Mouse (Mus musculus): ENCODE data around the gene Traf3ip1. TPM values are rescaled to one million over a fixed set of nuclear protein-coding genes. Genes with fewer than 3 reads are reported as not detected.

Gene Traf3ip1
- 4.4 to 6.2 TPM (median 5.6 TPM) in 3 replicates for total RNA-seq (2017)

DNA sequence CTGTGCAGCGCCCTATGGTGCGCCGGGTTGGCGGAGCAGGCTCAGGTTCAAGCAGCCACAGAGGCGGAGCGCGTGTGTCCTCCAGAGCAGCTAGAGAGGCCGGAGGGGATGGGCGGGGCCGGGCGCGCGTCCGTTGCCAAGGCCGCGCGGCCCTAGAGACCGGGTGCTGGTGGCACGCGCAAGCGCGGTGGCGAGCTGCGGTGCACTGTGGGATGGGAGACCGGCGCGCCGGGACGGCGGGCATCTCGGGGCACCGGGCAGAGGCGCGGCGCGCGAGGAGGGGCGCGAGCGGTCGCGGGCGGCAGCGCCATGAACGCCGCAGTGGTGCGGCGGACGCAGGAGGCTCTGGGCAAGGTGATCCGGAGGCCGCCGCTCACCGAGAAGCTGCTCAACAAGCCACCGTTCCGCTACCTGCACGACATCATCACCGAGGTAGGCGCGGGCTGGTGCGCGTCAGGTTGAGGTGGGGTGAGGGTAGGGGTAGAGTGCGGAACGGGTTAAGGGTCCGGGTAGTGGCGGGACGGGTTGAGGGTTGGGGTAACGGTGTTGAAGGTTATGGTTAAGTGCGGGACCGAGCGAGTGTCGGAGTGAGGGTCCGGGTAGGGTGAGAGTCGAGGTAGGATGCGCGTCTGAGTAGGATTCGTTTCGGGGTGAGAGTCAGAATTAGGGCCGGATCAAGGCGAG is at the start of gene Traf3ip1:
Gene Traf3ip1 (plus strand): TSS at position 191 of the 684 bp plus-strand sequence.
- ATAC-seq (replicated peaks; ENCODE audit: insufficient number of reproducible peaks, low FRiP score, low TSS enrichment, poor library complexity, severe bottlenecking), result peak; percentile 74

DNA sequence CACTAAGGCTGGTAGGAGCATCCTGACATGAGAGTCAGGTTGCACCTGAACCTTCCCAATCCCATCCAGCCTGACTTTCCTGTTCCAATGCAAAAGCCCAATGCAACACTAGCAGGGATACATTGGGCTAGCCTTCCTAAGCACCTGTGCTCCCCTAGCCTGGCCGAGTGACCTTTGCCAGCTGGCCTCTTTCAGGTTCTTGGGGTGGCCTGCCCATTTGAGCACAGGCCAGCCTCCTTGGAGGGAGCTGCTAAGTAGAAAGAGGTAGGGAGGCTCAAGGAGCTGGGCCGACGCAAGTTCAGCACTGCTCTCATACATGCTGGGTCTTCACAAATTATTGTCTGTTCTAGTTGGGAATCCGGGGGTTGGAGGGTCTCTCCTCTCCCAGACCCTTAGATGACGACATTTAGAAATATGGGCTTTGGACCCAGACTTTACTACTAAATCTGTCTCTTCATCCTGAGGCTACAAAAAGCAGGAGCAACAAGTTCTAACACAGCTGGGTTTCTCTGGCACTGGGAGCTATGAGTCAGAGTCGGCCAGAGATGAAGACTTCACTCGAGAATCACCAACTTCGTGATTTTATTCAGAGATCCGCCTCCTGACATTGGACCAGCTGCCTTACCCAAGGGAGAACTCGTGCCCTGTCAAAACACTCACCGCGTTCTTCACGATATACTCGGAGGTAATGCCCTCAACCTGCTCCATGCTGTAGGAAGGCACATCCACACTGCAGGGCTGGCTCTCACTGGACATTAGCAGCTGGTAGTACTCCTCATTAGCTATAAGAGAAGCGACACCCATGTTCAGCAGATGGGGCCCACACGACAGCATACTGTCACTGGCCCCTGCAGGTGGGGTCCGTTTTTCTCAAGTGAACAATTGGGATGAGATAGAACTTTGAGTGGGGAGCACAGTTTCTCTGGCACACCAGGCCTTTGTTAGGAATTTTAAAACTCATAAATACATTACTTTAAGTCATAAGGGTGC is 49.3 kb upstream of the Traf3ip1 start:
- ATAC-seq (replicated peaks; ENCODE audit: insufficient number of reproducible peaks, low FRiP score, low TSS enrichment, poor library complexity, severe bottlenecking), result no peak

DNA sequence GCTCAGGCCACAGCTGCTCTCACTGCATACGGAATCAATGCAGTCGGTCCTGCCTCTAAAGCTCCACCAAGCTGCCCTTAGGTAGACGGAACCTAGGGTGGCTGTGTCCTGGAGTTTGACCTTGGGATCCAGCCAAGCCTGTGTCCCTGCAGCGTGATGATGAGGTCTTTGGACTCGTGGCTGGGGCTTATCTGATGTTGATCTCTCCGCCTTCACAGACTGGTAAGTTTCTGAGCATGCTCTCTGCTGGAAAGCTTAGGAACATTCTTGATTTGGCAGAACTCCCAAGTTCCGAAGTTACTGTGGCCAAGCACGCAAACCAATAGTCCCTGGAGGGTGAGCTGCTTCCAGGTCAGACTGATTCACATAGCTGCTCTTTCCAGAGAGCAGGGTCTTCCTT is 48.4 kb upstream of the Traf3ip1 start:
- no peak for ATAC-seq (replicated peaks; ENCODE audit: insufficient number of reproducible peaks, low FRiP score, low TSS enrichment, poor library complexity, severe bottlenecking)

DNA sequence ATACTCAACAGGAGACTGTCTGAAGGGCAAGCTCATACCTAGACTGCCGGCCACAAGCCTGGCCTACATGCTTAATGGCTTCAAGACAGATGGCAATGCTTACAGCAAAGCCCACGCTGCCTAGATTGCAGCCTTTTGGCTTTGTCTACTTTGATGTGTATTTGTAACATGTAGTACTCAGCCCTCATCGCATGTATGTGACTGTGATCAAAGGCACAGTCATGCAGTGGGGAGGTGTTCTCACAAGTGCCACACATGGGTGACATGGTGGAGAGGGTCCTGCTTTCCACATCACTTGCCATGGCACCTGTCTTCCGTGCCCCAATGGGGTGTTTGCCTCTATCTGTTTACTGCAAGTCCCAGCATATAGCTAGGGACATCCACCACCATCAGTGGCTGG is 47.9 kb upstream of the Traf3ip1 start:
- no peak for ATAC-seq (replicated peaks; ENCODE audit: insufficient number of reproducible peaks, low FRiP score, low TSS enrichment, poor library complexity, severe bottlenecking)

DNA sequence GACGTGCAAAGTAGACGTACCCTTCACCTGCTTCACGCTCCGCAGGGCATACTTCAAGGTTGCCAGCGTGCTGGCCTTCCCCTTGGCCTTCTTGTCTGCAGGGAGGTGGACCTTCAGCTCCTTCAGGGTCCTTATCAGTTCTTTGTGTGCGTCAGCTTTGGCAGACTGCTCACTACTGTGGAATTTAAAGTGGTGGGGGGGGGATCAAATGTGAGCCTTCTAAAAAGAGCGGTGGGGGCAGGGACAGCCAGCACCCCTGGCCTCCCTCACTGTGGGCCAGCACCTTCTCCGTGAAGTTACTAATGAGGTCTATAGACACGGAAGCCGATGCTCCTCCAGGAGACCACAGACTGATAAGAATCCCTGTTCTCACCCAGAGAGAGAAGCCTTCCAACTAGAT is 45.8 kb upstream of the Traf3ip1 start:
- no peak for ATAC-seq (replicated peaks; ENCODE audit: insufficient number of reproducible peaks, low FRiP score, low TSS enrichment, poor library complexity, severe bottlenecking)

DNA sequence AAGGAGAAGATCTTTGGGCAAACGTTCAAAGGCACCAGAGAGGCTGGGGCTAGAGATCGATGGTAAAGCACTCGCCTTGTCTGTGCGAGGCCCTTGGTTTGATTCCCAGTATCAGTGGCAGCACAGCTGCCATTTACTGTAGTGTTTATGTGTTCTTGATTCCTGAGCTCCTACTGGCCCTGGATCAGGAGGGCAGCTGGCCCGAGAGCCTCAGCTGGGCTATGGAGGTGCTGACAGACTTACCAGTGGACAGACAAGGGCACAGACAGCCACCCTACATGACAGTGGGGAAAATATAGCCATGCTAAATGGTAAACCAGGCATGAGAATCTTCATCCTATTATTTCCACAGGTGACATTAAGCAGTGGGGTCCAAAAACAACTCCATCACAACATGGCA is 43.6 kb upstream of the Traf3ip1 start:
- ATAC-seq (replicated peaks; ENCODE audit: insufficient number of reproducible peaks, low FRiP score, low TSS enrichment, poor library complexity, severe bottlenecking), result no peak

DNA sequence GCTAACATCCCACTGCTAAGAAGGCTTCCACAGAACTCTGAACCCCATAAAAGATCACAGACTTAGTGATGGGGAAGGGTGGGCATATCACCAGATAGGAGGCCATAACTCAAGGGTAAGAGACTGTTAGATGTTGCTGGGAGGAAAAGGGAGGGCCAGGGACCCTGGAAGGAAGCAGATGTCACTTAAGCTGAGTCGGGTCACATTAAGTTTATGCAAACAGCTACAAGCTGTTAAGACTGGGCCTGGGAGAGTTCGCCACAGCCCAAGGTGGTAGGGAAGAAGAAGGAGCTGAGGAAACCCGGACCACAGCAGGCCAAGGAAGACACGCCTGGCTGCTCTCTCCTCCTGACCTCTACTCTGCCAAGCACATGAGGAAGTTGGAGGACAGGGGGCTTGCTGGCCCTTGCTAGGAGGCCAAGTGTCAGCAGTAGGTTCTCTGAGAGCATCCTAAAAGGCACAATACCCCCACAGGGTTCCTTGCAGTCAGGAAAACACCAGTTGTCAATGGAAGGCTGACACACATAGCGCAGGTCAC is 42.8 kb upstream of the Traf3ip1 start:
- ATAC-seq (replicated peaks; ENCODE audit: insufficient number of reproducible peaks, low FRiP score, low TSS enrichment, poor library complexity, severe bottlenecking), result no peak

DNA sequence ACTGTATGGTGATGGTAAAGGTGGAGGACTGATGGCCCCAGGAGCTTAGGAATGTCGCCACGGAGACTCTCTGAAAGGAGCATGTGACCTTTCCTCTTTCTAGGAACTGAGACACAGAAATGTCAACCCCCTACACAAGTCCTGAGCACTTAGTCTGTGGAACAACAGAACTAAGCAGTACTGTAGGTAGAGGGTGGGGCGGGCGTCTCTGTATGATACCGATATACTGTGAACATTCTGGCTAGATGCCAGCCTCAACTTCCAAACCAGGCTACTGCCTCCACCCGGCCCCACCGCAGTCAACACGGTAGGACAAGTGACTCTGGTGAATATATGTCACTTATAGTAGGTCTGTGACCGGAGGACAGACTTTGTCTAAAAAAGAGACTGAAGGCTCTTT is 40.5 kb upstream of the Traf3ip1 start:
- no peak for ATAC-seq (replicated peaks; ENCODE audit: insufficient number of reproducible peaks, low FRiP score, low TSS enrichment, poor library complexity, severe bottlenecking)

DNA sequence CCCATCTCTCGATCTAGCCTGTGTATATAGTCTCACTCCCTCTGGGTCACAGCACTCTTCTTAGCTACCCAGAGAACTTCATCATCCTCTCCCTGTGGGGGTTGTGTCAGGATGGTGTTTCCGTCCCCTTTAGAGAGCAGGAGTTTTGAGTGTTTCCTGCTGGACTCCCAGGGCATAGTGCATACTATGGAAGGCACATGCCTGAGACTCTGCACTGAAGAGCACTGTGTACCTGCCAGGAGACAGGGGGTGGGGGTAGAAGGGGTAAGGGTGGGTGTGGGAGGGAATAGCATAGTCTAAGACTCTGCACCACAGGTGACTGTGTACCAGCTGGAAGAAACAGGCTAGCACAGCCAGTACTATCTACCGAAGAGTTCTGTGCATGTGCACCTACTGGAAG is 40.1 kb upstream of the Traf3ip1 start:
- no peak for ATAC-seq (replicated peaks; ENCODE audit: insufficient number of reproducible peaks, low FRiP score, low TSS enrichment, poor library complexity, severe bottlenecking)

DNA sequence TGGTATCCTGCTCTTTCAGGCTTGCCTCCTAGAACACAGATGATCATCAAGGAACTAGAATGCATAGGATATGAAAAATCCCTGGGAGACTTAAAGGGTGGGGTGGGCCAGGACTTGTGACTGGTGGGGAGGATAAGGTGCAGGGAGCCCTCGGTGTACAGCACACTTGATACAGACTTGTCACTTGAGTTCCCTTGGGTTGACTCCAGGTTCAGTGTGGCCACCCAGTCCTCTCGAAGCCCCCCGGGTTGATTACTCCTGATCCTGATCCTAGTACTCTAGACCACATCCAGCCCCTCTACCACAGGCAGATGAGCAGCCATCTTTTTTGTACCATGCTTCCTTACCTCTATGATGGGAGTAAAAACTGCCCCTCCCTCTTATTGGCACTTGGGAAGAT is 39.5 kb upstream of the Traf3ip1 start:
- ATAC-seq (replicated peaks; ENCODE audit: insufficient number of reproducible peaks, low FRiP score, low TSS enrichment, poor library complexity, severe bottlenecking), result no peak

DNA sequence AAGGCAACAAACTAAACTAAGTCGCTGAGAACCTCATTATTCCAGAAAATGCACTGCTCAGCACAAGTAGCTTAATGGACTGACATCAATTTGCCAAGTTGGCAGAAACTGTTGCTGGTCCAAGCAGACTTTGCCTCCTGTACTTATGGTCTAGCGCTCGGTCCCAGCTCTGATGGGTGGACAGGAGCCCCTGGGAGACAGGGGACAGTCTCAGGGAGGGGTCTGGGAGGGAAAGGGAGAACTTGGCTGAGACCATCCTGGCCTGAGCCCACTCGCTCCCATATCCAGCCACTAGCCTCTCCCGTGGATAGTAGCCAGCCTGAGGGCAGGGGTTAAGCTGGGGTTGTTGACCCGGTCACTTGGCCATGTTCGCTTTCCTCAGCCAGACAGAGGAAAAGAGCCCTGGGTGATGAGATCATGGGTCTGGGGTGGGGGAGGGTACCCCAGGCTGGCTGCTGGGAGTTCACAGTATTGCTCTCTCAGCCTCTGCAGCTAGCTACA is 38.7 kb upstream of the Traf3ip1 start:
- no peak for ATAC-seq (replicated peaks; ENCODE audit: insufficient number of reproducible peaks, low FRiP score, low TSS enrichment, poor library complexity, severe bottlenecking)

DNA sequence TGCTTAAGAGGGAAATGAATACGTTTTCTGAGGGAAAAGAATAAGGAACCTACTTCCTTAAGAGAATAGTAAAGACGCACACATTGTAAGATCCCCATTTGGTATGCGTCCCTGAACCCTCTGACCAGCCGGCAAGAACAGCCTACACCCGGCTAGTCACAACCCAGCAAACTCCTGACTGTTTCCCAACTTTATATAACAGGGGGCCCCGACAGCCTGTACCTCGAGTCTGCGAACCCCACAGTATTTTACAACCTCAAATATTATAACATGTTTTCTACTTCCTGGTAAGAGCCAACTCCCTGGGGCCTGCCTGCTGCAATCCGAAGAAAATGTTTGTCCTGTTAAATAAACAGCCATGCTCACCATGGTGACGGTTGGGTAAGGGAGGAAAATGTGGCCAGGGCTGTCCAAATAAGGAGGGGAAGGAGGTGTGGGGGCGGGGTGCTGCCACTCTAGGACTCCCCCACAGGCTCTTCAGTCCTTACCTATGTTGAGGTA is 38.1 kb upstream of the Traf3ip1 start:
- ATAC-seq (replicated peaks; ENCODE audit: insufficient number of reproducible peaks, low FRiP score, low TSS enrichment, poor library complexity, severe bottlenecking), result no peak

DNA sequence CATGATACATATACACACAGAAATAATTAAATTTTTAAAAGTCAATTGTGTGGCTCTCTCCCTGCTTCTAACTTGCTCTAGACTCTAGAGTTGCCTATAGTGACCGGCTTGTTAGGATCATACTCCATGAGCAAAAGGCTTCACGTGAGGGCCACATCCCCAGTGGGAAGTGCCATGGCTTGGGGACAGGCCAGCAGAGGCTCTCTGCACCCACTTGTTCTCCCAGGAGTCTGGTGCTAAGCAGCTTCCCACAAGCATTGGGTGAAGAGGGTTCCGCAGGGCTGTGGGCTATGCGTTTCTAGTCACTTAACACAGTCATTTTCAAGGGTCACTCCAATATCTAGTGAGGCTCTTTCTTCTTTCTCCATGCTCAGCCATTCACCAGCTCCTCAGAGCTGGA is 37.3 kb upstream of the Traf3ip1 start:
- no peak for ATAC-seq (replicated peaks; ENCODE audit: insufficient number of reproducible peaks, low FRiP score, low TSS enrichment, poor library complexity, severe bottlenecking)

DNA sequence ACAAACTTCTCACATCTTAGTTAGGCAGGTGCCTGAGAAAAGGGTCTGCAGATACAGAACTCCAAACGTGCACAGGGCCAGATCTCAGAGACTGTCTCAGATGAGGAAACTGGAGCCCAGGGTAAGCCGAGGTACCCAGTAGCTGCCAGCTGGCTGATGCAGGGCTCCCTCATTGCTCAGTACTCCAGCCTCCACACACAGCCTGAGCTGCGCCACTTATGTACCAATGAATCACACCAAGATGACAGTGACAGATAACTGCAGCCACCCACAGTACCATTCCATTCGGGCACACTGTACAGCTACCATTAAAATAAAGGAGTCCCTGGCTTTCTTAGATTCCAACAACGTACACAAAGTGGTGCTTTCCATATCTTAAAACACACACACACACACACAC is 36.7 kb upstream of the Traf3ip1 start:
- ATAC-seq (replicated peaks; ENCODE audit: insufficient number of reproducible peaks, low FRiP score, low TSS enrichment, poor library complexity, severe bottlenecking), result no peak

DNA sequence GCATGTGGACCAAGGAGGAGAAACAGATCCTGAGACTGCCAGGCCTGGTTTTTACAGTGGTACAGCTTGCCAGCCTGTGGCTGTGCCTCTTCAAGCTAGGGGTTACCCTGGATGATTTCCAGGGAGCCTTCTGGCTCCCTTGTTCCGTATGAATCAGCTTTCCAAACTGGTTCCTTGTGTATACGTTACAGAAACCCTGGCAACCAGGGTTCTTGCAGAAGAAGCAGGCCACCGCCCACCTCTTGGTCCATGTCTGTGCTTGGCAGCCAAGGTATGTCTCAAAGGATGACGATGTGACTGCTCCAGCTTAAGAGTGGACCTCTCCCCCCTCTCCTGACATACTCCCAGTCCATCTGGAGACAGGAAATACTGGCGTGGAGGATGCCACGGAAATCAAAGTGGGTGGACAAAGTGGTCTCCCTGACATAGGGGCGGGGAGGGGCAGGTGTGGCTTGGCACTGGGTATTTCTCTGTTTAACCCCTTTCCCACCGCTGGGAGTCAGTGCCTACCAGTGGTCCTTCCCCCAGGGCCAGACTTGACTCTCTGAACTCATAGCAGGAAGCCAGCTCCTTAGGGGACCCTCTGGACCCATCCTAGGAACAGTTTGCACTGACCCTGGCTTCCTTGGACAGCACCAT is 36.1 kb upstream of the Traf3ip1 start:
- no peak for ATAC-seq (replicated peaks; ENCODE audit: insufficient number of reproducible peaks, low FRiP score, low TSS enrichment, poor library complexity, severe bottlenecking)

DNA sequence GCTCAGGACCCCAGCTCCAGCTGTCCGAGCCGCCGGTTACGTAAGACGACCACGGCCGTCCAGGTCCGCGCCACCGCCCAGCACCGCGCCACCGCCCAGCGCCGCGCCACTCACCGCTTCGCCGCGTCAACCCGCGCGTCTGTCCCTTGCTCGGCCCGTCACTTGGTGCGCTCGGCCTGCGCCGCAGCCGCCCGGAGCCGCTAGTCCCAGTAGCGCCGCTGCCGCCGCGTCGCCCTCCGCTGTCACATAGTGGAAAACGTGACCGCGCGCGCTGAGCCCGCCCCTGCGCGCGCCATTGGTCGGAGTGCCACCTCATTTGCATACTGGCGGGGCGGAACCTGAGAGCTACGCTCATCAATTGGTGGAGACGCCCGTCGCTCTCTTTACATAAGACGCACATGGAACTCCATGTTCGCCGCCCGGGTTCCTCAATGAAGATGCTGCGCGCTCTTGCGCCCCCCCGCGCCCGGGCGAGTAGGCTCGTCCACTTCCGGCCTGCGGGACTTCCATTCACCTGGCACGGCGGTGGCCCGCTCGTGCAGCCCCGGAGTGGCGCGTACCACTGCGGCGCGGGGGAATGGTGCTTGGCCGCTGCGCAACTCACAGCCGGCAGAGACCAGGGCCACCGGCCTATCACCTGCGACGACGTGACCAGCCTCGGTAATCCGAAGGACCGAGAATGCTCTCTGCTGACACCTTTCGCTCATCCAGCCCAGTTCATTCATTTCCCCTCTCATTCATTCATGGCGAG is 35.2 kb upstream of the Traf3ip1 start, which contains the start of gene Per2:
Gene Per2 (minus strand): TSS at position 266 of the 751 bp plus-strand sequence.
- ATAC-seq (replicated peaks; ENCODE audit: insufficient number of reproducible peaks, low FRiP score, low TSS enrichment, poor library complexity, severe bottlenecking), result peak; percentile 93

DNA sequence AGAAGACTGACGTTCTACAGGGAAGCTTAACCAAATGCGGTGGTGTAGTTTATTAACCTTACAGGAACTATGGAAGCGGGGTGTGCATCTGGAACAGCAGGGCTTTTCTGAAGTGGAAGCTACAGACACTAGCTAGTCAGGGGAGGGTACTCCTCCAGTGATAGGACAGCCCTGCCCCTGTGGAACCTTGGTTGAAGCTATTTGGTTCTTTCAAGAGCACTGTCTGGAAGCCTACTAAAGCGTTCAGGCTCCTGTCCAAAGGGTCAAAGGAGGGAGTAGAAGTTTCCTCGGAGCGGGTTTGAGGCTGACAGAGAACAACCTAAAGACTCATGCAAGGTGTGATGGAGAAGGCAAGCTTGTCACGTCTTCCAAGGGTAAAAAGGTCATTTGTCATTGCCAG is 34.4 kb upstream of the Traf3ip1 start:
- no peak for ATAC-seq (replicated peaks; ENCODE audit: insufficient number of reproducible peaks, low FRiP score, low TSS enrichment, poor library complexity, severe bottlenecking)

DNA sequence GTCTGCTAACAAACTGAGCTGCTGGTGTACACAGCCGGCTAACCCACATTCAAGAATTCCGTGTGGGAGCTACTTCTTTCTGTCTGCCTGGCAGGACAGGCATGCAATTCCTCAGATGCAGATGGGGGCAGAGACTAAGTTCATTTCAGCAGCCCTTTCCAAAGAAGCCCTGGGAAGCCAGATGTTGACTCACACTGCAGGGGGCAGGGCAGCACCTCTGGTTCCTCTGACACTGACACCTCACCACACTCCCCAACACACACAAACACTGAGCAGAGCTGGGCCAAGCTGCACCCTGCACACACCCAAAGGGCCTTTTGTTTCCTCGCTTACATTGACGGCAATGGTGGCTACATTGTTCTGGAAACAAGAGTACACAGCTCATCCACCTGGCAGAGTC is 33.9 kb upstream of the Traf3ip1 start:
- ATAC-seq (replicated peaks; ENCODE audit: insufficient number of reproducible peaks, low FRiP score, low TSS enrichment, poor library complexity, severe bottlenecking), result no peak

All from monocyte, adult 5-6 weeks (primary cell).